Mouse (Mus musculus) embryonic facial prominence, embryonic 11.5 days (tissue): ENCODE data around the gene Dkkl1. TPM values are rescaled to one million over a fixed set of nuclear protein-coding genes. Genes with fewer than 3 reads are reported as not detected.

Experiments used
- ATAC-seq: fragments of 200-750 bp; cut with Nextera tagmentation; replicated peaks from 2 replicates; pipeline ENCODE4 v1.8.0; 2017; ENCODE audit warnings: low read depth; ENCODE audit not compliant: insufficient number of reproducible peaks, low FRiP score, low TSS enrichment
- DNase-seq: peaks from one replicate; pipeline ENCODE4 v3.0.0-alpha.2; 2015; ENCODE audit warnings: low spot score
- H3K27ac ChIP-seq: fragments of 300-500 bp; sonication (generic); replicated peaks from 2 replicates; pipeline ENCODE4 v1.5.1; 2014; ENCODE audit warnings: mild to moderate bottlenecking, low read depth, low read length, control low read depth
- H3K27me3 ChIP-seq: fragments of 300-500 bp; sonication (generic); 2 replicates; pipeline ENCODE4 v1.6.1; 2014; ENCODE audit warnings: mild to moderate bottlenecking, low read length, moderate library complexity, mixed read lengths; ENCODE audit not compliant: control insufficient read depth, insufficient read depth
- H3K36me3 ChIP-seq: fragments of 300-500 bp; sonication (generic); replicated peaks from 2 replicates; pipeline ENCODE4 v1.6.1; 2014; ENCODE audit warnings: low read depth, mild to moderate bottlenecking, low read length, moderate library complexity, mixed read lengths; ENCODE audit not compliant: control insufficient read depth, insufficient read depth
- H3K4me1 ChIP-seq: fragments of 300-500 bp; sonication (generic); 2 replicates; pipeline ENCODE4 v1.6.1; 2014; ENCODE audit warnings: low read length, mixed read lengths; ENCODE audit not compliant: control insufficient read depth, insufficient read depth
- H3K4me2 ChIP-seq: fragments of 300-500 bp; sonication (generic); 2 replicates; pipeline ENCODE4 v1.6.1; 2014; ENCODE audit warnings: low read depth, mild to moderate bottlenecking, control low read depth, low read length, moderate library complexity
- H3K4me3 ChIP-seq: fragments of 300-500 bp; sonication (generic); 2 replicates; pipeline ENCODE4 v1.5.1; 2014; ENCODE audit warnings: low read depth, low read length, control low read depth
- H3K9ac ChIP-seq: fragments of 300-500 bp; sonication (generic); replicated peaks from 2 replicates; pipeline ENCODE4 v1.6.1; 2014; ENCODE audit warnings: mild to moderate bottlenecking, control low read depth, low read length
- H3K9me3 ChIP-seq: fragments of 300-500 bp; sonication (generic); replicated peaks from 2 replicates; pipeline ENCODE4 v1.6.1; 2016; ENCODE audit warnings: mild to moderate bottlenecking, low read length, inconsistent platforms, mixed read lengths; ENCODE audit not compliant: control insufficient read depth
- WGBS: fragments of 180-500 bp; shearing (Covaris S2); extraction: QIAGEN DNeasy Blood & Tissue Kit; methylation state at CpG from one replicate; pipeline ENCODE4 v1.1.7; 2014; 5-methylcytosine and 5-hydroxymethylcytosine counted together
- microRNA-seq: library from miRNA; unstranded; fragments of <30 nt; microRNA quantifications from one replicate; pipeline ENCODE4, GENCODE M21; 2016; ENCODE audit warnings: borderline number of aligned reads
- polyA plus RNA-seq: library from polyadenylated mRNA; unstranded; fragments of >200 nt; fragmentation: Nextera tagmentation; extraction: Ambion mirVana; gene quantifications from 2 replicates; pipeline ENCODE4 v1.2.1, GENCODE M21; 2014

The Dkkl1 gene
- polyA plus RNA-seq, 1 experiment from 2014 or later, result 1.8 TPM

- Histone ChIP-seq H3K4me1 (peaks cover 4% of the 10 kb centered on the region; the same call in 1 of the 2 replicates), H3K27me3 (peaks cover 39% of the 10 kb centered on the region), H3K9ac (no peak overlapping the region), H3K4me2 (peak overlapping the region; percentile 50), H3K4me3 (peak overlapping the region; percentile 24), H3K9me3 (no peaks in the 10 kb centered on the region; the same call in 1 of the 2 replicates), H3K36me3 (no peaks in the 10 kb centered on the region; the same call in 1 of the 2 replicates), H3K27ac (no peak overlapping the region)
- 5% methylated on average over 35 of the region's 35 CpGs for WGBS
- peak; percentile 81 for ATAC-seq
- DNase-seq, result peak; percentile 94
Observed at GRCm38 (mm10) chr7:45161612-45162473, 50.1 kb downstream of the Dkkl1 start.

- 93% methylated on average over 3 of the region's 3 CpGs for WGBS
- DNase-seq (no peak), ATAC-seq (no peak)
- Histone ChIP-seq H3K27ac (no peak overlapping the region), H3K9me3 (no peaks in the 10 kb centered on the region), H3K9ac (no peak overlapping the region), H3K27me3 (peaks cover 31% of the 10 kb centered on the region), H3K4me1 (peaks cover 4% of the 10 kb centered on the region; the same call in 1 of the 2 replicates), H3K36me3 (no peaks in the 10 kb centered on the region; the same call in 1 of the 2 replicates), H3K4me3 (no peak overlapping the region), H3K4me2 (no peak overlapping the region)
Observed at GRCm38 (mm10) chr7:45160866-45161265, 51.1 kb downstream of the Dkkl1 start.

- H3K36me3 ChIP-seq, result no peaks in the 10 kb centered on the region; the same call in 1 of the 2 replicates
- no peak overlapping the region for H3K27ac ChIP-seq
- DNase-seq (no peak), ATAC-seq (no peak)
- H3K4me1 ChIP-seq, result peaks cover 4% of the 10 kb centered on the region; the same call in 1 of the 2 replicates
- WGBS, result 96% methylated on average over 6 of the region's 6 CpGs
- peaks cover 26% of the 10 kb centered on the region for H3K27me3 ChIP-seq
- H3K9me3 ChIP-seq, result no peaks in the 10 kb centered on the region
- H3K4me3 ChIP-seq, result no peak overlapping the region
- H3K9ac ChIP-seq, result no peak overlapping the region
- no peak overlapping the region for H3K4me2 ChIP-seq
Observed at GRCm38 (mm10) chr7:45160316-45160800, 51.6 kb downstream of the Dkkl1 start.

- WGBS, result 90% methylated on average over 6 of the region's 6 CpGs
- H3K9me3 ChIP-seq, result no peaks in the 10 kb centered on the region
- H3K4me1 ChIP-seq, result peaks cover 4% of the 10 kb centered on the region; the same call in 1 of the 2 replicates
- H3K36me3 ChIP-seq, result no peaks in the 10 kb centered on the region; the same call in 1 of the 2 replicates
- no peak overlapping the region for H3K27ac ChIP-seq
- no peak overlapping the region for H3K4me2 ChIP-seq
- ATAC-seq (no peak), DNase-seq (no peak)
- no peak overlapping the region for H3K4me3 ChIP-seq
- H3K9ac ChIP-seq, result no peak overlapping the region
- peaks cover 12% of the 10 kb centered on the region for H3K27me3 ChIP-seq
Observed at GRCm38 (mm10) chr7:45158991-45159390, 53.0 kb downstream of the Dkkl1 start.

Small RNAs within 50 kb of the gene (microRNA-seq; reads per million reads assigned to microRNA genes)
- gene Mir7055, result not detected

Other genes with a start within 250 kb of the Dkkl1 start
- 14.3 and 17.1 TPM in 2 replicates for gene Cpt1c, start 237.3 kb downstream of the Dkkl1 start, polyA plus RNA-seq
- gene Prmt1, start 225.6 kb downstream of the Dkkl1 start, polyA plus RNA-seq, result 289 and 293 TPM in 2 replicates
- gene Irf3, start 214.5 kb downstream of the Dkkl1 start, polyA plus RNA-seq, result 62.4 and 71.9 TPM in 2 replicates
- gene Bcl2l12, start 213.4 kb downstream of the Dkkl1 start, polyA plus RNA-seq, result 69.9 and 71.7 TPM in 2 replicates
- 40.0 and 41.1 TPM in 2 replicates for gene Scaf1, start 195.8 kb downstream of the Dkkl1 start, polyA plus RNA-seq
- gene Rras, start 194.2 kb downstream of the Dkkl1 start, polyA plus RNA-seq, result 18.5 and 23.9 TPM in 2 replicates
- 10.9 and 11.8 TPM in 2 replicates for gene Prr12, start 159.3 kb downstream of the Dkkl1 start, polyA plus RNA-seq
- gene Nosip, start 149.7 kb downstream of the Dkkl1 start, polyA plus RNA-seq, result 59.2 and 63.8 TPM in 2 replicates
- gene Prrg2, start 149.5 kb downstream of the Dkkl1 start, polyA plus RNA-seq, result 17.9 and 20.3 TPM in 2 replicates
- 221 and 234 TPM in 2 replicates for gene Rcn3, start 119.9 kb downstream of the Dkkl1 start, polyA plus RNA-seq
- gene Fcgrt, start 108.3 kb downstream of the Dkkl1 start, polyA plus RNA-seq, result 12.6 TPM in 2 replicates
- 1,561 and 1,602 TPM in 2 replicates for gene Rps11, start 87.7 kb downstream of the Dkkl1 start, polyA plus RNA-seq
- 1,418 and 1,436 TPM in 2 replicates for gene Rpl13a, start 83.4 kb downstream of the Dkkl1 start, polyA plus RNA-seq
- 0.20 TPM in 1 of 2 replicates, not detected in the other for gene Gm45713, start 75.9 kb downstream of the Dkkl1 start, polyA plus RNA-seq
- gene Flt3l, start 75.7 kb downstream of the Dkkl1 start, polyA plus RNA-seq, result 0.52 and 0.67 TPM in 2 replicates
- gene Pih1d1, start 57.8 kb downstream of the Dkkl1 start, polyA plus RNA-seq, result 102 and 104 TPM in 2 replicates
- 32.3 and 39.1 TPM in 2 replicates for gene Aldh16a1, start 57.6 kb downstream of the Dkkl1 start, polyA plus RNA-seq
- 1.1 and 1.6 TPM in 2 replicates for gene Slc17a7, start 48.2 kb downstream of the Dkkl1 start, polyA plus RNA-seq
- gene Gfy, start 32.6 kb downstream of the Dkkl1 start, polyA plus RNA-seq, result 0.52 and 0.81 TPM in 2 replicates
- not detected in 2 replicates for gene Pth2, start 31.2 kb downstream of the Dkkl1 start, polyA plus RNA-seq
- gene Ccdc155, start 7.3 kb downstream of the Dkkl1 start, polyA plus RNA-seq, result 0.41 and 0.42 TPM in 2 replicates
- 276 and 285 TPM in 2 replicates for gene Tead2, start 3.6 kb upstream of the Dkkl1 start, polyA plus RNA-seq
- gene Cd37, start 27.0 kb upstream of the Dkkl1 start, polyA plus RNA-seq, result 0.86 and 1.1 TPM in 2 replicates
- 0.21 TPM in 1 of 2 replicates, not detected in the other for gene Slc6a16, start 28.9 kb upstream of the Dkkl1 start, polyA plus RNA-seq
- not detected in 2 replicates for gene Slc6a21, start 65.4 kb upstream of the Dkkl1 start, polyA plus RNA-seq
- 5.0 and 7.2 TPM in 2 replicates for gene Trpm4, start 121.6 kb upstream of the Dkkl1 start, polyA plus RNA-seq
- gene Hrc, start 123.1 kb upstream of the Dkkl1 start, polyA plus RNA-seq, result 0.33 and 0.34 TPM in 2 replicates
- gene Ppfia3, start 154.9 kb upstream of the Dkkl1 start, polyA plus RNA-seq, result 7.4 TPM in 2 replicates
- gene Lin7b, start 158.4 kb upstream of the Dkkl1 start, polyA plus RNA-seq, result 0.77 and 0.86 TPM in 2 replicates
- gene Snrnp70, start 183.6 kb upstream of the Dkkl1 start, polyA plus RNA-seq, result 71.6 and 75.0 TPM in 2 replicates
- gene Kcna7, start 193.5 kb upstream of the Dkkl1 start, polyA plus RNA-seq, result not detected in 2 replicates
- gene Ntf5, start 201.5 kb upstream of the Dkkl1 start, polyA plus RNA-seq, result 3.9 and 5.1 TPM in 2 replicates
- gene Lhb, start 208.7 kb upstream of the Dkkl1 start, polyA plus RNA-seq, result not detected in 2 replicates
- gene Gys1, start 222.7 kb upstream of the Dkkl1 start, polyA plus RNA-seq, result 28.7 and 30.7 TPM in 2 replicates
- 172 and 179 TPM in 2 replicates for gene Ruvbl2, start 225.9 kb upstream of the Dkkl1 start, polyA plus RNA-seq
- 4,830 and 5,123 TPM in 2 replicates for gene Ftl1, start 247.7 kb upstream of the Dkkl1 start, polyA plus RNA-seq